Mouse (Mus musculus): Measurements from ENCODE around the gene Rbbp7. TPM values are rescaled to one million over a fixed set of nuclear protein-coding genes. Genes with fewer than 3 reads are reported as not detected.

Rbbp7 gene
- 89.7 and 127 TPM in 2 replicates for polyA plus RNA-seq (2012)

DNA sequence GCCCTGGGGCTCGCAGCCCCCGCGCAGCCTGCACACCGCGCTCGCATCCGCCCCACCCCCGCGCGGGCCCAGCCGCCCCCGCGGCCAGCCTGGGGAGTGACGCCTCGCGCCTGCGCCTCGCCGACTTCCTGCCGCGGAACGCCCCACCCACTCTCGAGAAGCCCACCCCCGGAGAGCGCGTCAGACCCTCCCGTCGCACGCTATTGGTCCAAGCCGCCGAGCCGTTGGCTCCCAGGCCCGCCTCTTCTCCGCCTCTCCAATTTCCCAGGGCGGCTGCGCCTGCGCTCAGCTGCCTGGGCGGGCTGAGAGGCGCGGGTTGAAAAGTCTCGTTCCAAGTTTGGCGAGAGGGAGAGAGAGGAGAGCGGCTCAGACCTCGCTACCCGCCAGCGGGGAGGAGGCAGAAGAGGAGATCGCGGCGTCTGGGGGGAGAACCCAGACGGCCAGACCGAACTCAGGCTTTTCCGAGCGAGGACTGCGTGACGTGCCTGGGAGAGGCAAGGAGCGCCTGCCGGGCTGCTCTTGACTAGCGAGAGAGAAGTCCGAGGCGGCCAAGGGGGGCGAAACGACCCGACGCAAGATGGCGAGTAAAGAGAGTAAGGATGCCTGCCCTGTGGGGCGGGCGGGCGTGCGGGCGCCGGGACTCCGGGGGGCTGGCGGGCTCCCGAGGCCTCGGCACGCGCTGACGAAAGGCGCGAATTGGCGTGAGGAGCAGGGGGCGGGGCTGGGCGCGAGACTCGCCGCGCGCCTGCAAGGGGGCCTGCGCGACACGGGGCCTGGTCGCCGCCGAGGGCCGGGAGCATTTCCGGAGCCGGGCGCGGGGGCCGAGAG, at the start of gene Rbbp7:
Gene Rbbp7 (plus strand): TSS at position 288 of the 828 bp plus-strand sequence.

Other genes with a start within 250 kb of the Rbbp7 start
- gene Reps2, start 116.8 kb upstream of the Rbbp7 start, polyA plus RNA-seq (2012) = 0.13 and 0.26 TPM in 2 replicates
- 6.5 and 8.4 TPM in 2 replicates for gene Txlng, start 69.1 kb downstream of the Rbbp7 start, polyA plus RNA-seq (2012)
- 8.3 and 9.9 TPM in 2 replicates for gene Syap1, start 128.0 kb downstream of the Rbbp7 start, polyA plus RNA-seq (2012)
- gene Ctps2, start 140.8 kb downstream of the Rbbp7 start, polyA plus RNA-seq (2012) = 4.6 and 5.2 TPM in 2 replicates
- gene S100g, start 204.2 kb downstream of the Rbbp7 start, polyA plus RNA-seq (2012) = not detected in 2 replicates

All from megakaryocyte-erythroid progenitor cell, adult 5 weeks (primary cell).